Mouse (Mus musculus) bone marrow, adult 2 months (tissue): ENCODE measurements around the gene Gm42906.

Experiments
- CTCF ChIP-seq: fragments of 200-500 bp; IDR thresholded peaks from 2 replicates; pipeline ENCODE4 v1.5.1; 2011; ENCODE audit warnings: low read length, control low read depth; ENCODE audit not compliant: control insufficient read depth, insufficient read depth
- POLR2A ChIP-seq: fragments of 200-500 bp; IDR thresholded peaks from 2 replicates; pipeline ENCODE4 v1.6.1; 2011; ENCODE audit warnings: low read depth, mild to moderate bottlenecking, control low read depth, low read length, borderline replicate concordance; ENCODE audit not compliant: control insufficient read depth

GRCm38 (mm10) chr5:151210060-151210459 is 217.9 kb downstream of the Gm42906 start:
- TF ChIP-seq CTCF: no peak
- TF ChIP-seq POLR2A: no peak
